Mouse (Mus musculus) cerebellum, adult 11 months (tissue): Measurements from ENCODE around the gene Kmt5b.

ENCODE experiments used
- DNase-seq: peaks from one replicate; pipeline ENCODE4 v3.0.0; 2022

Gene Kmt5b

GRCm38 (mm10) chr19:3768697-3769383 lies 1.6 kb downstream of the Kmt5b start:
- DNase-seq = peak; percentile 91

- DNase-seq = peak; percentile 20
Measured at GRCm38 (mm10) chr19:3769533-3769932, 2.3 kb downstream of the Kmt5b start.

- no peak for DNase-seq
Measured at GRCm38 (mm10) chr19:3774159-3774558, 6.9 kb downstream of the Kmt5b start.

- no peak for DNase-seq
Measured at GRCm38 (mm10) chr19:3778713-3779112, 11.5 kb downstream of the Kmt5b start.

- no peak for DNase-seq
Measured at GRCm38 (mm10) chr19:3790077-3790476, 22.9 kb downstream of the Kmt5b start.

- no peak for DNase-seq
Measured at GRCm38 (mm10) chr19:3805526-3805925, 38.3 kb downstream of the Kmt5b start.

- no peak for DNase-seq
Measured at GRCm38 (mm10) chr19:3810536-3811233, 43.5 kb downstream of the Kmt5b start.

- DNase-seq = peak; percentile 37
Measured at GRCm38 (mm10) chr19:3814461-3814860, 47.2 kb downstream of the Kmt5b start.

GRCm38 (mm10) chr19:3815824-3816223 lies 48.6 kb downstream of the Kmt5b start:
- DNase-seq = no peak

GRCm38 (mm10) chr19:3819080-3819479 lies 51.9 kb downstream of the Kmt5b start:
- DNase-seq = no peak

- no peak for DNase-seq
Measured at GRCm38 (mm10) chr19:3819899-3820444, 52.8 kb downstream of the Kmt5b start.

GRCm38 (mm10) chr19:3825044-3825443 lies 57.8 kb downstream of the Kmt5b start:
- DNase-seq = no peak

- no peak for DNase-seq
Measured at GRCm38 (mm10) chr19:3829863-3830262, 62.6 kb downstream of the Kmt5b start.

- no peak for DNase-seq
Measured at GRCm38 (mm10) chr19:3831716-3832115, 64.5 kb downstream of the Kmt5b start.

- peak; percentile 86 for DNase-seq
Measured at GRCm38 (mm10) chr19:3832851-3833353, 65.7 kb downstream of the Kmt5b start.

GRCm38 (mm10) chr19:3834301-3834700 lies 67.1 kb downstream of the Kmt5b start:
- DNase-seq = no peak

GRCm38 (mm10) chr19:3836791-3837190 lies 69.6 kb downstream of the Kmt5b start:
- DNase-seq = no peak

GRCm38 (mm10) chr19:3838931-3839330 lies 71.7 kb downstream of the Kmt5b start:
- no peak for DNase-seq

- no peak for DNase-seq
Measured at GRCm38 (mm10) chr19:3839686-3840085, 72.5 kb downstream of the Kmt5b start.

- no peak for DNase-seq
Measured at GRCm38 (mm10) chr19:3840214-3840651, 73.0 kb downstream of the Kmt5b start.

- DNase-seq = no peak
Measured at GRCm38 (mm10) chr19:3840685-3841084, 73.5 kb downstream of the Kmt5b start.

- DNase-seq = no peak
Measured at GRCm38 (mm10) chr19:3842359-3843148, 75.3 kb downstream of the Kmt5b start.

GRCm38 (mm10) chr19:3843629-3844028 lies 76.4 kb downstream of the Kmt5b start:
- no peak for DNase-seq
